Mouse (Mus musculus) kidney, adult 2 months (tissue): ENCODE results near the gene 6030458C11Rik.

Experiments used
- CTCF ChIP-seq: fragments of 200-500 bp; conservative IDR thresholded peaks from 2 replicates; pipeline ENCODE4 v1.5.1; 2011; ENCODE audit warnings: low read depth, mild to moderate bottlenecking, control low read depth, low read length, moderate library complexity, mixed read lengths; ENCODE audit not compliant: insufficient read depth, insufficient read length
- POLR2A ChIP-seq: fragments of 200-500 bp; IDR thresholded peaks from one replicate; pipeline ENCODE4 v1.6.1; 2011; ENCODE audit warnings: low read depth, low read length, control low read depth

DNA sequence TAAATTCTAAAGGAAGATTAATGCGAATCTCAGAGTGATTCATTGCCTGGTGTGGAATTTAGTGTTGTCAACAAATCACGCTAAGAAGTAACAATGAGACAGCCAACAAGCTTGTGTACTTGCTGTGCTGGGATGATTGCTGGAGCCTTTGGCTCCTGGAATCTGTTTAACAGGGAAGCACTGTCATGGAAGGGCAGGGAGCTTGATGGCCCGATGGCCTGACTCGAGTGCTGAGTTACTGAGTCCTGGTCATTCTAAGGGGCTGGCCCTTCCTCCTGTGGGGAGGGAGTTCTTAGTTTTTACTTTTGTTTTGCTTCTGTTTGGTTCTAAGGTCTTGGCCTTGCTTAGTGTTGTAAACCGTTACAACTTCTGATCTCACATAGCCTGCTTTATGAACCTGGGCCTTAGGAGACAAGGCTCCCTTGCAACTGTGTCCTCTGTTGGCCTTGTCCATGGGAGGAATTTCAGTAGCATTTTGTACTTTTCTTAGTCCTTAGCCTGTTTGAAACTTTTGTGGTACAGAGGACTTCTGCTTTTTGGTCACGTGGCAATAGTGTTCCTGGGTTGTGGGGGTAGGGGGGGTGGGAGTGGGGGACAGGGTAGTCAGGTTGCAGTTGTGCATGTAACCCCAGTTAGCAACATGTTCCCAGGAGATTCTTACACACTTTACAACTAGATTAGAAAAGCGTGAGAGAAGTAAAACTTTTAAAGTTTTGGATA, 41.3 kb upstream of the 6030458C11Rik start:
- TF ChIP-seq CTCF (no peak), POLR2A (no peak)
